Mouse (Mus musculus) liver, adult 2 months (tissue): ENCODE measurements around the gene Wwox. TPM values are rescaled to one million over a fixed set of nuclear protein-coding genes. Genes with fewer than 3 reads are reported as not detected.

Experiments
- DNase-seq: peaks from one replicate; pipeline ENCODE4 v3.0.0-alpha.2; 2011; ENCODE audit warnings: low read depth, low spot score; ENCODE audit errors: extremely low read depth
- H3K27ac ChIP-seq: fragments of 200-500 bp; replicated peaks from 2 replicates; pipeline ENCODE4 v1.5.1; 2012; ENCODE audit warnings: low read depth, mild to moderate bottlenecking, control low read depth, inconsistent platforms, low read length; ENCODE audit not compliant: insufficient read depth
- H3K27me3 ChIP-seq: fragments of 200-500 bp; 2 replicates; pipeline ENCODE4 v1.6.1; 2012; ENCODE audit warnings: mild to moderate bottlenecking, moderate library complexity, low read length, inconsistent platforms; ENCODE audit not compliant: control insufficient read depth, insufficient read depth
- H3K36me3 ChIP-seq: fragments of 200-500 bp; 2 replicates; pipeline ENCODE4 v1.6.1; 2012; ENCODE audit warnings: low read length, inconsistent platforms; ENCODE audit not compliant: control insufficient read depth, insufficient read depth
- H3K4me1 ChIP-seq: fragments of 200-500 bp; 2 replicates; pipeline ENCODE4 v1.6.1; 2011; ENCODE audit warnings: low read length; ENCODE audit not compliant: control insufficient read depth, insufficient read depth
- H3K4me3 ChIP-seq: fragments of 200-500 bp; 2 replicates; pipeline ENCODE4 v1.5.1; 2011; ENCODE audit warnings: low read depth, mild to moderate bottlenecking, control low read depth, low read length, moderate library complexity; ENCODE audit not compliant: insufficient read depth
- H3K79me2 ChIP-seq: fragments of 200-500 bp; 2 replicates; pipeline ENCODE4 v1.6.1; 2012; ENCODE audit warnings: inconsistent platforms, mild to moderate bottlenecking, low read length, moderate library complexity; ENCODE audit not compliant: control insufficient read depth, insufficient read depth
- H3K9ac ChIP-seq: fragments of 200-500 bp; 2 replicates; pipeline ENCODE4 v1.6.1; 2012; ENCODE audit warnings: low read depth, mild to moderate bottlenecking, control low read depth, inconsistent platforms, low read length
- CTCF ChIP-seq: fragments of 200-500 bp; IDR thresholded peaks from 2 replicates; pipeline ENCODE4 v1.5.1; 2011; ENCODE audit warnings: low read depth, low read length, control low read depth
- POLR2A ChIP-seq: fragments of 200-500 bp; IDR thresholded peaks from 2 replicates; pipeline ENCODE4 v1.6.1; 2011; ENCODE audit warnings: low read length, control low read depth; ENCODE audit not compliant: insufficient read depth; ENCODE audit errors: extremely low read depth
- WGBS: fragments of 180-500 bp; shearing (Covaris S2); methylation state at CpG from one replicate; pipeline ENCODE4 v1.1.7; 2018; 5-methylcytosine and 5-hydroxymethylcytosine counted together
- polyA plus RNA-seq: library from polyadenylated mRNA; depleted of rRNA; stranded (reverse); fragments of >200 nt; gene quantifications from 2 replicates; pipeline ENCODE4 v1.2.3, GENCODE M21; 2012
- total RNA-seq: library from RNA; depleted of rRNA; stranded (reverse); fragments of >200 nt; gene quantifications from 2 replicates; pipeline ENCODE4 v1.2.3, GENCODE M21; 2014

The Wwox gene
- total and polyA plus RNA-seq, 2 experiments, result 7.2 to 10.0 TPM

- WGBS, result 81% methylated on average over 3 of the region's 4 CpGs
- no peak overlapping the region for H3K9ac ChIP-seq
- H3K27me3 ChIP-seq, result no peaks in the 10 kb centered on the region
- H3K4me1 ChIP-seq, result peaks cover 2% of the 10 kb centered on the region
- no peak for DNase-seq
- H3K4me3 ChIP-seq, result no peak overlapping the region
- H3K27ac ChIP-seq, result no peak overlapping the region
- no peaks in the 10 kb centered on the region for H3K36me3 ChIP-seq
- H3K79me2 ChIP-seq, result no peaks in the 10 kb centered on the region
- TF ChIP-seq CTCF (no peak), POLR2A (no peak)
Observed at GRCm38 (mm10) chr8:114603046-114603445, 163.6 kb downstream of the Wwox start.

DNA sequence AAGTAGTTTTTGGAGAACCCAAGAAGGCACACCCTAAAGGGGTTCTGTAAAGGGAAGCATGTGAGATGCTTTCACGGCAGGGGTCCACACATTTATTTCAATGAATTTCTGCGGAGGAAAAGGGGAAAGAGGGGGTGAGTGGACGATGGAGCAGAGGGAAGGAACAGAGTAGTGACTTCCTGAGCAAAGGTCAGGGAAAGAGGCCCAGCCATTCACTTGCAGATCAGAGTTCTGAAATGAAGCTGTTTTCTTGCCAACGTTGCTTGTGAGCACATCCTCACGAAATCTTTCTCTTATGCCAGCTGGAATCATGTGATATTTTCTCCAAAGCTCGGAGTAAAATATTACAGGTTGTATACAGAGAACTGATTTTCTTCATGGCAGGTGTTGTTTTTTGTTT lies 164.1 kb downstream of the Wwox start:
- TF ChIP-seq POLR2A, result no peak
- TF ChIP-seq CTCF, result no peak
- Histone ChIP-seq H3K27me3 (no peaks in the 10 kb centered on the region), H3K4me1 (peaks cover 2% of the 10 kb centered on the region), H3K36me3 (no peaks in the 10 kb centered on the region), H3K79me2 (no peaks in the 10 kb centered on the region), H3K27ac (no peak overlapping the region), H3K9ac (no peak overlapping the region), H3K4me3 (no peak overlapping the region)
- peak; percentile 81 for DNase-seq
- WGBS, result 24% methylated on average over 6 of the region's 6 CpGs

GRCm38 (mm10) chr8:114604315-114604714 lies 164.9 kb downstream of the Wwox start:
- Histone ChIP-seq H3K27ac (no peak overlapping the region), H3K79me2 (no peaks in the 10 kb centered on the region), H3K27me3 (no peaks in the 10 kb centered on the region), H3K4me1 (peaks cover 2% of the 10 kb centered on the region), H3K4me3 (no peak overlapping the region), H3K9ac (no peak overlapping the region), H3K36me3 (no peaks in the 10 kb centered on the region)
- TF ChIP-seq CTCF, result no peak
- no peak for TF ChIP-seq POLR2A
- DNase-seq, result no peak
- WGBS, result 82% methylated on average over 16 of the region's 16 CpGs

- DNase-seq, result peak; percentile 21
- no peak overlapping the region for H3K9ac ChIP-seq
- H3K79me2 ChIP-seq, result no peaks in the 10 kb centered on the region
- peaks cover 2% of the 10 kb centered on the region for H3K4me1 ChIP-seq
- no peak overlapping the region for H3K4me3 ChIP-seq
- H3K27me3 ChIP-seq, result no peaks in the 10 kb centered on the region
- 85% methylated on average over 2 of the region's 2 CpGs for WGBS
- H3K36me3 ChIP-seq, result no peaks in the 10 kb centered on the region
- TF ChIP-seq POLR2A (no peak), CTCF (no peak)
- H3K27ac ChIP-seq, result no peak overlapping the region
Observed at GRCm38 (mm10) chr8:114605651-114606050, 166.2 kb downstream of the Wwox start.

GRCm38 (mm10) chr8:114609330-114609729 lies 169.9 kb downstream of the Wwox start:
- Histone ChIP-seq H3K27me3 (no peaks in the 10 kb centered on the region), H3K4me1 (no peaks in the 10 kb centered on the region), H3K27ac (no peak overlapping the region), H3K4me3 (no peak overlapping the region), H3K36me3 (no peaks in the 10 kb centered on the region), H3K79me2 (no peaks in the 10 kb centered on the region), H3K9ac (no peak overlapping the region)
- WGBS, result 91% methylated on average over 5 of the region's 5 CpGs
- DNase-seq, result no peak
- TF ChIP-seq CTCF, result no peak
- TF ChIP-seq POLR2A, result no peak

DNA sequence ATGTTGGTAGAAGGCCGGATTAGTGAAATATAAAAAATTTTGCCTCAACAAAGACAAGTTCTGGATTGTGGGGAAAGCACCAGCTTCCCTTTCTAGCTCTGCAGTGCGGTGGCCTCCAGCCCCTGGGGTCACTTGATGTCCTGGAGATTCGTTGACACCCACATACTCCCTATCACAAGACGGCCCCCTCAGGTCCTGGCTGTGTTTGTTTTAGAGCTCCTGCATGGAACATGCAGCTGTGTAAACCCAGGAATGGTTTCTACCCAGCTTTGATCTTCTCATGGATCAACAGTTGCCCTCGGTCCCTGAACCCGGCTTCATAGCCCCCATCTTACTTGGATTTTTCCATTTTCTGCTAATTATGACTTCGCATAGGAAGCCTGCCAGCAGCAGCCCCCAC lies 171.6 kb downstream of the Wwox start:
- Histone ChIP-seq H3K36me3 (no peaks in the 10 kb centered on the region), H3K27ac (no peak overlapping the region), H3K4me1 (peaks cover 2% of the 10 kb centered on the region), H3K27me3 (no peaks in the 10 kb centered on the region), H3K4me3 (no peak overlapping the region), H3K79me2 (no peaks in the 10 kb centered on the region), H3K9ac (no peak overlapping the region)
- DNase-seq, result no peak
- WGBS, result 74% methylated on average over 7 of the region's 7 CpGs
- TF ChIP-seq CTCF, result no peak
- TF ChIP-seq POLR2A, result no peak
